Mouse (Mus musculus): ENCODE measurements around the gene Zbtb44. TPM values are rescaled to one million over a fixed set of nuclear protein-coding genes. Genes with fewer than 3 reads are reported as not detected.
A peak's percentile ranks its signal among the peaks of the same experiment; 100 is the strongest.

Gene Zbtb44
- 4.4 and 5.1 TPM in 2 replicates for polyA plus RNA-seq (2015; fragmentation: Nextera tagmentation; extraction: Ambion mirVana)

GRCm38 (mm10) chr9:31030532-31031413 lies at the start of gene Zbtb44:
Gene Zbtb44 (plus strand): TSS chr9:31030644.
- Histone ChIP-seq H3K9ac (peak within 1 kb of the TSS; percentile 82), H3K27ac (peak within 1 kb of the TSS; percentile 98), H3K4me3 (peak within 1 kb of the TSS; percentile 90), H3K4me2 (peak within 1 kb of the TSS; percentile 87), H3K9me3 (replicated peaks) (no peaks in the 10 kb centered on the region), H3K4me1 (peaks cover 16% of the 10 kb centered on the region), H3K36me3 (ENCODE audit: poor library complexity, severe bottlenecking) (no peaks in the 10 kb centered on the region), H3K27me3 (no peaks in the 10 kb centered on the region)
- peak; percentile 92 for ATAC-seq
- WGBS: under 1% methylated on average over 45 of the region's 79 CpGs

GRCm38 (mm10) chr9:30985782-30986181 lies 44.7 kb upstream of the Zbtb44 start:
- Histone ChIP-seq H3K9ac (no peak overlapping the region), H3K36me3 (ENCODE audit: poor library complexity, severe bottlenecking) (no peaks in the 10 kb centered on the region), H3K27ac (no peak overlapping the region), H3K4me3 (no peak overlapping the region), H3K9me3 (replicated peaks) (no peaks in the 10 kb centered on the region), H3K4me1 (no peaks in the 10 kb centered on the region), H3K27me3 (no peaks in the 10 kb centered on the region), H3K4me2 (no peak overlapping the region)
- no peak for ATAC-seq
- WGBS: 69% methylated on average over 6 of the region's 6 CpGs

DNA sequence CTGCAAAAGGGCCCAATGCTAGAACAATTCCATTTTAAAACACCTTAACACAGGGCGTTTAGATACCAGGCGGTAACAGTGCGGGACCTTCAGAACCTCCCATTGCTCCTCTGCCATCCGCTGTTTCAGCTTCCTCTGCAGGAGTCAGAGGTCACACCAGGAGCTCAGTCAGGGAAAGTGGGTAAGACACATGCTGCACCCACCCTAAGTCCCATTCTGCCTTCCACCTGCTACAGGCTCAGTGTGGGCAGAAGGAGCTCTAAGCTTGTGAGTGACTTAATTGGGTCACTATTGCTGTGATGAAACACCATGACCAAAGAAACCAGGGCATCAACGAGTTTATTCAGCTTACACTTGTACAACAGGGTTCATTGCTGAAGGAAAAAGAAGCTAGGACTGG lies 37.3 kb upstream of the Zbtb44 start:
- WGBS: 84% methylated on average over 5 of the region's 5 CpGs
- H3K27me3 ChIP-seq: no peaks in the 10 kb centered on the region
- no peaks in the 10 kb centered on the region for H3K9me3 ChIP-seq (replicated peaks)
- H3K4me1 ChIP-seq: no peaks in the 10 kb centered on the region
- no peaks in the 10 kb centered on the region for H3K36me3 ChIP-seq (ENCODE audit: poor library complexity, severe bottlenecking)
- no peak overlapping the region for H3K4me2 ChIP-seq
- H3K9ac ChIP-seq: no peak overlapping the region
- no peak overlapping the region for H3K27ac ChIP-seq
- ATAC-seq: no peak
- no peak overlapping the region for H3K4me3 ChIP-seq

GRCm38 (mm10) chr9:30996590-30997562 lies 33.6 kb upstream of the Zbtb44 start:
- Histone ChIP-seq H3K9me3 (replicated peaks) (no peaks in the 10 kb centered on the region), H3K36me3 (ENCODE audit: poor library complexity, severe bottlenecking) (no peaks in the 10 kb centered on the region), H3K27ac (no peak overlapping the region), H3K9ac (no peak overlapping the region), H3K4me2 (no peak overlapping the region), H3K4me1 (no peaks in the 10 kb centered on the region), H3K4me3 (no peak overlapping the region), H3K27me3 (no peaks in the 10 kb centered on the region)
- ATAC-seq: no peak
- WGBS: 82% methylated on average over 12 of the region's 12 CpGs

- WGBS: 85% methylated on average over 10 of the region's 10 CpGs
- H3K9me3 ChIP-seq (replicated peaks): no peaks in the 10 kb centered on the region
- no peaks in the 10 kb centered on the region for H3K4me1 ChIP-seq
- no peak overlapping the region for H3K4me2 ChIP-seq
- H3K9ac ChIP-seq: no peak overlapping the region
- H3K4me3 ChIP-seq: no peak overlapping the region
- H3K27me3 ChIP-seq: no peaks in the 10 kb centered on the region
- H3K36me3 ChIP-seq (ENCODE audit: poor library complexity, severe bottlenecking): no peaks in the 10 kb centered on the region
- no peak overlapping the region for H3K27ac ChIP-seq
- no peak for ATAC-seq
These were observed 29.8 kb upstream of the Zbtb44 start for GRCm38 (mm10) chr9:31000641-31001040.

GRCm38 (mm10) chr9:31002528-31002927 lies 27.9 kb upstream of the Zbtb44 start:
- Histone ChIP-seq H3K27ac (no peak overlapping the region), H3K9me3 (replicated peaks) (no peaks in the 10 kb centered on the region), H3K36me3 (ENCODE audit: poor library complexity, severe bottlenecking) (no peaks in the 10 kb centered on the region), H3K4me2 (no peak overlapping the region), H3K4me3 (no peak overlapping the region), H3K4me1 (no peaks in the 10 kb centered on the region), H3K27me3 (no peaks in the 10 kb centered on the region), H3K9ac (no peak overlapping the region)
- ATAC-seq: no peak
- 81% methylated on average over 4 of the region's 4 CpGs for WGBS

GRCm38 (mm10) chr9:31009334-31009733 lies 21.1 kb upstream of the Zbtb44 start:
- no peak overlapping the region for H3K9ac ChIP-seq
- no peak overlapping the region for H3K27ac ChIP-seq
- H3K9me3 ChIP-seq (replicated peaks): no peaks in the 10 kb centered on the region
- no peak overlapping the region for H3K4me2 ChIP-seq
- no peak for ATAC-seq
- no peaks in the 10 kb centered on the region for H3K4me1 ChIP-seq
- H3K27me3 ChIP-seq: no peaks in the 10 kb centered on the region
- H3K4me3 ChIP-seq: no peak overlapping the region
- H3K36me3 ChIP-seq (ENCODE audit: poor library complexity, severe bottlenecking): no peaks in the 10 kb centered on the region
- WGBS: 83% methylated on average over 2 of the region's 2 CpGs

GRCm38 (mm10) chr9:31010040-31010439 lies 20.4 kb upstream of the Zbtb44 start:
- H3K9ac ChIP-seq: no peak overlapping the region
- no peaks in the 10 kb centered on the region for H3K9me3 ChIP-seq (replicated peaks)
- ATAC-seq: no peak
- 80% methylated on average over 3 of the region's 3 CpGs for WGBS
- no peaks in the 10 kb centered on the region for H3K36me3 ChIP-seq (ENCODE audit: poor library complexity, severe bottlenecking)
- no peak overlapping the region for H3K4me3 ChIP-seq
- H3K27me3 ChIP-seq: no peaks in the 10 kb centered on the region
- H3K4me1 ChIP-seq: no peaks in the 10 kb centered on the region
- H3K27ac ChIP-seq: no peak overlapping the region
- no peak overlapping the region for H3K4me2 ChIP-seq

- Histone ChIP-seq H3K27me3 (no peaks in the 10 kb centered on the region), H3K9ac (no peak overlapping the region), H3K27ac (no peak overlapping the region), H3K4me2 (no peak overlapping the region), H3K9me3 (replicated peaks) (no peaks in the 10 kb centered on the region), H3K36me3 (ENCODE audit: poor library complexity, severe bottlenecking) (no peaks in the 10 kb centered on the region), H3K4me1 (no peaks in the 10 kb centered on the region), H3K4me3 (no peak overlapping the region)
- ATAC-seq: no peak
- WGBS: 84% methylated on average over 3 of the region's 3 CpGs
These were observed 19.7 kb upstream of the Zbtb44 start for GRCm38 (mm10) chr9:31010749-31011148.

GRCm38 (mm10) chr9:31011533-31011932 lies 18.9 kb upstream of the Zbtb44 start:
- 63% methylated on average over 1 of the region's 1 CpGs for WGBS
- no peak for ATAC-seq
- H3K9me3 ChIP-seq (replicated peaks): no peaks in the 10 kb centered on the region

GRCm38 (mm10) chr9:31012674-31013073 lies 17.8 kb upstream of the Zbtb44 start:
- H3K4me3 ChIP-seq: no peak overlapping the region
- 88% methylated on average over 4 of the region's 4 CpGs for WGBS
- no peak overlapping the region for H3K27ac ChIP-seq
- no peaks in the 10 kb centered on the region for H3K36me3 ChIP-seq (ENCODE audit: poor library complexity, severe bottlenecking)
- H3K4me2 ChIP-seq: no peak overlapping the region
- H3K4me1 ChIP-seq: no peaks in the 10 kb centered on the region
- no peaks in the 10 kb centered on the region for H3K27me3 ChIP-seq
- no peak for ATAC-seq
- H3K9me3 ChIP-seq (replicated peaks): no peaks in the 10 kb centered on the region
- no peak overlapping the region for H3K9ac ChIP-seq

More at GRCm38 (mm10) chr9:31011533-31011932, 18.9 kb upstream of the Zbtb44 start:
- Histone ChIP-seq H3K9ac (no peak overlapping the region), H3K27me3 (no peaks in the 10 kb centered on the region), H3K4me1 (no peaks in the 10 kb centered on the region), H3K4me2 (no peak overlapping the region), H3K27ac (no peak overlapping the region), H3K4me3 (no peak overlapping the region), H3K36me3 (ENCODE audit: poor library complexity, severe bottlenecking) (no peaks in the 10 kb centered on the region)

GRCm38 (mm10) chr9:31013415-31013814 lies 17.0 kb upstream of the Zbtb44 start:
- no peak for ATAC-seq
- whole genome bisulfite sequencing: 94% methylated on average over 4 of the region's 4 CpGs

More at GRCm38 (mm10) chr9:31013415-31013814, 17.0 kb upstream of the Zbtb44 start:
- H3K9ac ChIP-seq: no peak overlapping the region
- no peaks in the 10 kb centered on the region for H3K27me3 ChIP-seq
- H3K4me3 ChIP-seq: no peak overlapping the region
- H3K27ac ChIP-seq: no peak overlapping the region
- no peak overlapping the region for H3K4me2 ChIP-seq
- H3K9me3 ChIP-seq (replicated peaks): no peaks in the 10 kb centered on the region
- H3K36me3 ChIP-seq (ENCODE audit: poor library complexity, severe bottlenecking): no peaks in the 10 kb centered on the region
- no peaks in the 10 kb centered on the region for H3K4me1 ChIP-seq

All from forebrain, embryonic 13.5 days (tissue).